Mouse (Mus musculus) right cerebral cortex, postnatal 14 days (tissue): ENCODE results near the gene Gm438.
"Not testable (repeated sequence)": the region's sequence is repeated elsewhere in the genome, so short reads cannot be mapped to it uniquely, and the experiment has no call there.

Experiments used
- DNase-seq: peaks from one replicate; pipeline ENCODE4 v3.0.0; 2022

The Gm438 gene

GRCm38 (mm10) chr4:144786483-144786882, at the start of gene Gm438:
TSS of gene Gm438 (minus strand) at chr4:144786583.
- no peak for DNase-seq

- no peak for DNase-seq
Measured at GRCm38 (mm10) chr4:144824706-144825105, 38.3 kb upstream of the Gm438 start.

GRCm38 (mm10) chr4:144823996-144824395, 37.6 kb upstream of the Gm438 start:
- no peak for DNase-seq

- DNase-seq = not testable (repeated sequence)
Measured at GRCm38 (mm10) chr4:144807135-144807534, 20.8 kb upstream of the Gm438 start.

GRCm38 (mm10) chr4:144803633-144804032, 17.2 kb upstream of the Gm438 start:
- DNase-seq = no peak

DNA sequence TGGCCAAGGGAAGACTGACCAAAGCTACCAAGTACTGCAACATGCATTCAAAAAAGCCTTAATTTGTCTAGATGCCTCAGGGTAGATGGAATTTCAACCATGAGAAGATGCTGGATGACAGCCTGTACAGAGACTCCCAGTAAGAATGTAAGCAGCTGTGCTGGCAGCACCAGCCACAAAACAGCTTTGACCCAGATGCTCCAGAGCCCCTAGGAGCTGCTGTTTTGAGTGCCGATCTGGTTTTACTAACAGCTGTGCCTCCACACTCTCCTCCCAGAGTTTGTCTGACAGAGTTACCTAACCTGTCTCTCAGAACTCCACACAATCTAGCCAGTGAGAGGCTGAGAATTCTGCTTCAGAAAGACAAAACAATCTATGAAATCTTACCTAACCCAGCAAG, 3.8 kb upstream of the Gm438 start:
- DNase-seq = no peak

GRCm38 (mm10) chr4:144782476-144783197, 3.7 kb downstream of the Gm438 start:
- no peak for DNase-seq

DNA sequence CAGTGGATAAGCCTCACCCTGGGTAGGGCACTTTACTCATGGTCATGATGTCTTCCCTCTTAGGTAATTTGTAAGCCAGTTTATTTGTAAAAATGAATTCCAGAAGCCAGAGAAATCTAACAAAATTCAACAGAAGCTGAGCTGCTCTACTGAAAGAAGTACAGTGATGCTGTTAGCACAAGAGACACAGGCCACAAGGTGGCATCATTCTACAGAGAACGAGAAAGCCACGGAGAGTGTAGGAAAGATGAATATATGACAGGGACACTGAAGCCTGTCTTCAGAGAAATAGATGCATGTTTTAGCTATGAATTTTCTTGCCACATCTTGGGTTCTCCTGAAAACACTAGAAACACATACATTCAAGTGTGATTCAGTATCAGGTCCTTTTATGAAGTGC, 20.7 kb downstream of the Gm438 start:
- DNase-seq = peak; percentile 56

DNA sequence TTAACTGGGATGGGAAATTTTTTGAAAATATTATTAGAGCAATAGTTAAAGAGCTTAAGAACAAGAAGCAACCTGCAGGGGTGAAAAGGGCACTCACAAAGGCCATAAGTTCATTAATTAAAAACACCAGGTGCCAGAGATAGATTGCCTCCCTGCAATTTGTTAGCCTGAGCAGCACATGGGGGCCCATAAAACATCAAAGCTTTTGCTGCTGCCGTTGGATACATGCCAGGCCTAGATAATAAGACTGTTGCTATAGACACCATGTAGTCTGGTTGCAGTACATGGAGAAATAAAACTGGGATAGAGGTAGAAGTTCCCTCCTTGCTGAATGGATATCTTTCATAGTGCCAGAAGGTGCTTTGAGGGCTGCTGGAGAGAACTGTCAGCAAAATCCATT, 37.2 kb downstream of the Gm438 start:
- no peak for DNase-seq
